Mouse (Mus musculus): ENCODE data around the gene Olfr481. TPM values are rescaled to one million over a fixed set of nuclear protein-coding genes. Genes with fewer than 3 reads are reported as not detected.
A peak's percentile ranks its signal among the peaks of the same experiment; 100 is the strongest.

Gene Olfr481
- total RNA-seq, 1 experiment, result not detected

DNA sequence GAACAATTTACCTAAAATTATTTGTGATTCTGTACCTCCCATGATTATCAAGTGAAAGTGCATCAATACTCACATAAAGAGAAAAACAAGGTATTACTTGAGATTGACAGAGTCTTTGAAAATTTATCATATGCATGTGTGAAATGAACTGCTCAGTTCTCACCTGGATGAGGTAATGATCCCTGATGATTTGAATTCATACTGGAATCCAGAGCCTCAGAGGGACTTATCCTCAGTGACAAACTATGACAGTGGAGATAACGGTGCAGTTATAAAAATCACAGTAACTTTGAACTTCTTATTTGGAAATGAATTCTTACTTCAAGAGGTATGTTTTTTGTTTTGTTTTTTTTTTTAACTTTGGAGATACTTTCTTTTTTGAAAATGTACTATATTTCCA, 20.9 kb downstream of the Olfr481 start, which contains the start of gene Olfr483:
Olfr483 (plus strand) TSS at position 301 of the 400 bp plus-strand sequence.
- H3K9ac ChIP-seq (ENCODE audit: insufficient read depth, low read depth, low read length, poor library complexity, severe bottlenecking), result no peak within 1 kb of the TSS
- TF ChIP-seq CHD2 (IDR thresholded peaks at IDR 0.05; ENCODE audit: low read depth, low read length), result no peak
- no peak for TF ChIP-seq MAFK (IDR thresholded peaks at IDR 0.05; ENCODE audit: insufficient read depth, low read depth, low read length)
- TF ChIP-seq HCFC1 (IDR thresholded peaks at IDR 0.05; ENCODE audit: borderline replicate concordance, insufficient read depth, low read length), result no peak
- no peak for TF ChIP-seq ZC3H11A (IDR thresholded peaks at IDR 0.05; ENCODE audit: borderline replicate concordance, low read depth, low read length)
- TF ChIP-seq ZNF384 (IDR thresholded peaks at IDR 0.05; ENCODE audit: low read depth, low read length), result no peak
- H3K27ac ChIP-seq (ENCODE audit: insufficient read depth, low read depth, low read length, poor library complexity, severe bottlenecking), result no peak within 1 kb of the TSS
- no peak within 1 kb of the TSS for H3K4me3 ChIP-seq (ENCODE audit: insufficient read depth in 1 of 2, low read depth in 1 of 2, low read length in 2 of 2, poor library complexity in 1 of 2, severe bottlenecking in 1 of 2)
- no peaks in the 10 kb centered on the region for H3K36me3 ChIP-seq (ENCODE audit: control insufficient read depth, insufficient read depth, low read length, poor library complexity, severe bottlenecking)
- in situ Hi-C loops (cut with MboI; ENCODE audit: low sequenced_read_pairs in 2 of 2, unreplicated experiment in 2 of 2), result no loop called here
- DNase-seq (ENCODE audit: low read depth, low spot score), result no peak
- no peaks in the 10 kb centered on the region for H3K4me1 ChIP-seq (ENCODE audit: control insufficient read depth in 2 of 2, insufficient read depth in 2 of 2, low read length in 2 of 2, poor library complexity in 1 of 2)
- no peaks in the 10 kb centered on the region for H3K9me3 ChIP-seq (ENCODE audit: control insufficient read depth, insufficient read depth, low read depth, low read length)

GRCm38 (mm10) chr7:108120681-108121080, 41.0 kb downstream of the Olfr481 start:
- DNase-seq (ENCODE audit: low read depth, low spot score), result no peak
- Histone ChIP-seq H3K9me3 (ENCODE audit: control insufficient read depth, insufficient read depth, low read depth, low read length) (no peaks in the 10 kb centered on the region), H3K36me3 (ENCODE audit: control insufficient read depth, insufficient read depth, low read length, poor library complexity, severe bottlenecking) (no peaks in the 10 kb centered on the region), H3K27ac (ENCODE audit: insufficient read depth, low read depth, low read length, poor library complexity, severe bottlenecking) (peak overlapping the region; percentile 78; the same call in 1 of the 2 replicates), H3K9ac (ENCODE audit: insufficient read depth, low read depth, low read length, poor library complexity, severe bottlenecking) (no peak overlapping the region), H3K4me1 (ENCODE audit: control insufficient read depth in 2 of 2, insufficient read depth in 2 of 2, low read length in 2 of 2, poor library complexity in 1 of 2) (peaks cover 4% of the 10 kb centered on the region in 2 experiments; a peak in 3 of 4 replicates), H3K4me3 (ENCODE audit: insufficient read depth in 1 of 2, low read depth in 1 of 2, low read length in 2 of 2, poor library complexity in 1 of 2, severe bottlenecking in 1 of 2) (no peak overlapping the region)
- in situ Hi-C loops (cut with MboI; ENCODE audit: low sequenced_read_pairs in 2 of 2, unreplicated experiment in 2 of 2), result no loop called here
- TF ChIP-seq CHD2 (IDR thresholded peaks at IDR 0.05; ENCODE audit: low read depth, low read length) (no peak), MAFK (IDR thresholded peaks at IDR 0.05; ENCODE audit: insufficient read depth, low read depth, low read length) (no peak), ZC3H11A (IDR thresholded peaks at IDR 0.05; ENCODE audit: borderline replicate concordance, low read depth, low read length) (no peak), ZNF384 (IDR thresholded peaks at IDR 0.05; ENCODE audit: low read depth, low read length) (no peak), HCFC1 (IDR thresholded peaks at IDR 0.05; ENCODE audit: borderline replicate concordance, insufficient read depth, low read length) (no peak)

GRCm38 (mm10) chr7:108121416-108121815, 41.8 kb downstream of the Olfr481 start:
- TF ChIP-seq CHD2 (IDR thresholded peaks at IDR 0.05; ENCODE audit: low read depth, low read length) (no peak), ZNF384 (IDR thresholded peaks at IDR 0.05; ENCODE audit: low read depth, low read length) (no peak), HCFC1 (IDR thresholded peaks at IDR 0.05; ENCODE audit: borderline replicate concordance, insufficient read depth, low read length) (no peak), MAFK (IDR thresholded peaks at IDR 0.05; ENCODE audit: insufficient read depth, low read depth, low read length) (no peak), ZC3H11A (IDR thresholded peaks at IDR 0.05; ENCODE audit: borderline replicate concordance, low read depth, low read length) (no peak)
- no peaks in the 10 kb centered on the region for H3K36me3 ChIP-seq (ENCODE audit: control insufficient read depth, insufficient read depth, low read length, poor library complexity, severe bottlenecking)
- peaks cover 4% of the 10 kb centered on the region in 2 experiments; a peak in 3 of 4 replicates for H3K4me1 ChIP-seq (ENCODE audit: control insufficient read depth in 2 of 2, insufficient read depth in 2 of 2, low read length in 2 of 2, poor library complexity in 1 of 2)
- H3K4me3 ChIP-seq (ENCODE audit: insufficient read depth in 1 of 2, low read depth in 1 of 2, low read length in 2 of 2, poor library complexity in 1 of 2, severe bottlenecking in 1 of 2), result no peak overlapping the region
- no peaks in the 10 kb centered on the region for H3K9me3 ChIP-seq (ENCODE audit: control insufficient read depth, insufficient read depth, low read depth, low read length)
- peak overlapping the region; percentile 78; the same call in 1 of the 2 replicates for H3K27ac ChIP-seq (ENCODE audit: insufficient read depth, low read depth, low read length, poor library complexity, severe bottlenecking)
- no peak overlapping the region for H3K9ac ChIP-seq (ENCODE audit: insufficient read depth, low read depth, low read length, poor library complexity, severe bottlenecking)
- in situ Hi-C loops (cut with MboI; ENCODE audit: low sequenced_read_pairs in 2 of 2, unreplicated experiment in 2 of 2), result no loop called here
- no peak for DNase-seq (ENCODE audit: low read depth, low spot score)

GRCm38 (mm10) chr7:108127349-108127748, 47.7 kb downstream of the Olfr481 start, which contains the start of gene Olfr484:
Olfr484 (minus strand) TSS chr7:108127449.
- Histone ChIP-seq H3K27ac (ENCODE audit: insufficient read depth, low read depth, low read length, poor library complexity, severe bottlenecking) (no peak within 1 kb of the TSS), H3K4me3 (ENCODE audit: insufficient read depth in 1 of 2, low read depth in 1 of 2, low read length in 2 of 2, poor library complexity in 1 of 2, severe bottlenecking in 1 of 2) (no peak within 1 kb of the TSS), H3K4me1 (ENCODE audit: control insufficient read depth in 2 of 2, insufficient read depth in 2 of 2, low read length in 2 of 2, poor library complexity in 1 of 2) (no peaks in the 10 kb centered on the region), H3K9me3 (ENCODE audit: control insufficient read depth, insufficient read depth, low read depth, low read length) (no peaks in the 10 kb centered on the region), H3K36me3 (ENCODE audit: control insufficient read depth, insufficient read depth, low read length, poor library complexity, severe bottlenecking) (no peaks in the 10 kb centered on the region), H3K9ac (ENCODE audit: insufficient read depth, low read depth, low read length, poor library complexity, severe bottlenecking) (no peak within 1 kb of the TSS)
- no peak for TF ChIP-seq CHD2 (IDR thresholded peaks at IDR 0.05; ENCODE audit: low read depth, low read length)
- no peak for TF ChIP-seq MAFK (IDR thresholded peaks at IDR 0.05; ENCODE audit: insufficient read depth, low read depth, low read length)
- no peak for TF ChIP-seq HCFC1 (IDR thresholded peaks at IDR 0.05; ENCODE audit: borderline replicate concordance, insufficient read depth, low read length)
- no peak for TF ChIP-seq ZC3H11A (IDR thresholded peaks at IDR 0.05; ENCODE audit: borderline replicate concordance, low read depth, low read length)
- TF ChIP-seq ZNF384 (IDR thresholded peaks at IDR 0.05; ENCODE audit: low read depth, low read length), result no peak
- in situ Hi-C loops (cut with MboI; ENCODE audit: low sequenced_read_pairs in 2 of 2, unreplicated experiment in 2 of 2), result no loop called here
- no peak for DNase-seq (ENCODE audit: low read depth, low spot score)

Other genes with a start within 250 kb of the Olfr481 start
- gene Olfr470, start 232.4 kb upstream of the Olfr481 start, total RNA-seq (2012; rRNA removed), result not detected in 2 replicates
- not detected in 2 replicates for gene Olfr472, start 182.0 kb upstream of the Olfr481 start, total RNA-seq (2012; rRNA removed)
- not detected in 2 replicates for gene Olfr473, start 149.4 kb upstream of the Olfr481 start, total RNA-seq (2012; rRNA removed)
- gene Olfr474, start 125.2 kb upstream of the Olfr481 start, total RNA-seq (2012; rRNA removed), result not detected in 2 replicates
- gene Olfr476, start 115.1 kb upstream of the Olfr481 start, total RNA-seq (2012; rRNA removed), result not detected in 2 replicates
- not detected in 2 replicates for gene Olfr477, start 93.2 kb upstream of the Olfr481 start, total RNA-seq (2012; rRNA removed)
- not detected in 2 replicates for gene Olfr478, start 45.9 kb upstream of the Olfr481 start, total RNA-seq (2012; rRNA removed)
- not detected in 2 replicates for gene Olfr479, start 29.2 kb upstream of the Olfr481 start, total RNA-seq (2012; rRNA removed)
- not detected in 2 replicates for gene Olfr480, start 12.5 kb upstream of the Olfr481 start, total RNA-seq (2012; rRNA removed)
- gene Olfr482, start 17.7 kb downstream of the Olfr481 start, total RNA-seq (2012; rRNA removed), result not detected in 2 replicates
- gene Olfr483, start 21.0 kb downstream of the Olfr481 start, total RNA-seq (2012; rRNA removed), result not detected in 2 replicates
- not detected in 2 replicates for gene Olfr484, start 47.6 kb downstream of the Olfr481 start, total RNA-seq (2012; rRNA removed)
- not detected in 2 replicates for gene Olfr485, start 80.0 kb downstream of the Olfr481 start, total RNA-seq (2012; rRNA removed)
- gene Olfr486, start 92.9 kb downstream of the Olfr481 start, total RNA-seq (2012; rRNA removed), result not detected in 2 replicates
- gene Olfr487, start 134.8 kb downstream of the Olfr481 start, total RNA-seq (2012; rRNA removed), result not detected in 2 replicates
- not detected in 2 replicates for gene Olfr488, start 178.5 kb downstream of the Olfr481 start, total RNA-seq (2012; rRNA removed)
- gene Olfr490, start 209.1 kb downstream of the Olfr481 start, total RNA-seq (2012; rRNA removed), result not detected in 2 replicates
- gene Olfr491, start 233.6 kb downstream of the Olfr481 start, total RNA-seq (2012; rRNA removed), result not detected in 2 replicates
- not detected in 2 replicates for gene Olfr492, start 243.8 kb downstream of the Olfr481 start, total RNA-seq (2012; rRNA removed)